Mouse (Mus musculus) heart, adult 2 months (tissue): ENCODE data around the gene Nphp3. TPM values are rescaled to one million over a fixed set of nuclear protein-coding genes. Genes with fewer than 3 reads are reported as not detected.

Source experiments
- DNase-seq, 2 experiments: peaks; one replicate each; pipeline ENCODE4 v3.0.0; 2021
- H3K27ac ChIP-seq: fragments of 200-600 bp; 2 replicates; pipeline ENCODE4 v1.8.1; 2022
- H3K27me3 ChIP-seq: fragments of 200-500 bp; 2 replicates; pipeline ENCODE4 v1.6.1; 2012; ENCODE audit warnings: mild to moderate bottlenecking, low read length, inconsistent platforms, mixed read lengths; ENCODE audit not compliant: control insufficient read depth, insufficient read depth
- H3K36me3 ChIP-seq: fragments of 200-500 bp; 2 replicates; pipeline ENCODE4 v1.6.1; 2012; ENCODE audit warnings: low read length, inconsistent platforms; ENCODE audit not compliant: control insufficient read depth, insufficient read depth
- H3K4me1 ChIP-seq: fragments of 200-500 bp; 2 replicates; pipeline ENCODE4 v1.6.1; 2011; ENCODE audit warnings: low read length; ENCODE audit not compliant: control insufficient read depth, insufficient read depth
- H3K4me3 ChIP-seq: fragments of 200-600 bp; 2 replicates; pipeline ENCODE4 v1.8.1; 2022
- H3K79me2 ChIP-seq: fragments of 200-500 bp; replicated peaks from 2 replicates; pipeline ENCODE4 v1.6.1; 2012; ENCODE audit warnings: mild to moderate bottlenecking, inconsistent platforms, low read length, moderate library complexity, mixed read lengths; ENCODE audit not compliant: control insufficient read depth, insufficient read depth
- H3K9ac ChIP-seq: fragments of 200-500 bp; 2 replicates; pipeline ENCODE4 v1.6.1; 2012; ENCODE audit warnings: low read depth, mild to moderate bottlenecking, control low read depth, inconsistent platforms, low read length, mixed read lengths
- CTCF ChIP-seq: fragments of 200-600 bp; IDR thresholded peaks from 2 replicates; pipeline ENCODE4 v1.8.1; 2022; ENCODE audit warnings: antibody characterized with exemption, mild to moderate bottlenecking, moderate library complexity
- EP300 ChIP-seq: fragments of 200-500 bp; IDR thresholded peaks from 2 replicates; pipeline ENCODE4 v1.6.1; 2011; ENCODE audit warnings: low read depth, low read length, control low read depth; ENCODE audit not compliant: insufficient read depth
- POLR2A ChIP-seq: fragments of 200-500 bp; IDR thresholded peaks from 2 replicates; pipeline ENCODE4 v1.6.1; 2011; ENCODE audit warnings: mild to moderate bottlenecking, low read depth, low read length, control low read depth; ENCODE audit not compliant: insufficient read depth
- WGBS: fragments of 180-500 bp; shearing (Covaris S2); methylation state at CpG from one replicate; pipeline ENCODE4 v1.1.7; 2018; 5-methylcytosine and 5-hydroxymethylcytosine counted together
- intact Hi-C: fragments of 180-260 bp; cut with DNase I; formaldehyde crosslinking; loops from one replicate; pipeline ENCODE4 v1.15.1; 2025
- polyA plus RNA-seq: library from polyadenylated mRNA; depleted of rRNA; stranded (reverse); fragments of >200 nt; gene quantifications from 2 replicates; pipeline ENCODE4 v1.2.3, GENCODE M21; 2012
- total RNA-seq, 2 experiments: library from RNA; stranded (reverse); gene quantifications; 2 replicates each; pipeline ENCODE4 v1.2.3; 2021

Gene Nphp3
- total and polyA plus RNA-seq, 3 experiments, result 2.4 to 4.9 (median 2.5) TPM

GRCm38 (mm10) chr9:104051028-104051427, 48.7 kb downstream of the Nphp3 start:
- Histone ChIP-seq H3K9ac (no peak overlapping the region), H3K4me3 (no peak overlapping the region), H3K36me3 (no peaks in the 10 kb centered on the region; the same call in 1 of the 2 replicates), H3K79me2 (no peaks in the 10 kb centered on the region), H3K4me1 (no peaks in the 10 kb centered on the region), H3K27me3 (no peaks in the 10 kb centered on the region), H3K27ac (no peak overlapping the region)
- no peak for TF ChIP-seq CTCF
- TF ChIP-seq POLR2A, result no peak
- no peak for TF ChIP-seq EP300
- intact Hi-C loops, result no loop called here
- 93% methylated on average over 6 of the region's 6 CpGs for WGBS
- no peak for DNase-seq

DNA sequence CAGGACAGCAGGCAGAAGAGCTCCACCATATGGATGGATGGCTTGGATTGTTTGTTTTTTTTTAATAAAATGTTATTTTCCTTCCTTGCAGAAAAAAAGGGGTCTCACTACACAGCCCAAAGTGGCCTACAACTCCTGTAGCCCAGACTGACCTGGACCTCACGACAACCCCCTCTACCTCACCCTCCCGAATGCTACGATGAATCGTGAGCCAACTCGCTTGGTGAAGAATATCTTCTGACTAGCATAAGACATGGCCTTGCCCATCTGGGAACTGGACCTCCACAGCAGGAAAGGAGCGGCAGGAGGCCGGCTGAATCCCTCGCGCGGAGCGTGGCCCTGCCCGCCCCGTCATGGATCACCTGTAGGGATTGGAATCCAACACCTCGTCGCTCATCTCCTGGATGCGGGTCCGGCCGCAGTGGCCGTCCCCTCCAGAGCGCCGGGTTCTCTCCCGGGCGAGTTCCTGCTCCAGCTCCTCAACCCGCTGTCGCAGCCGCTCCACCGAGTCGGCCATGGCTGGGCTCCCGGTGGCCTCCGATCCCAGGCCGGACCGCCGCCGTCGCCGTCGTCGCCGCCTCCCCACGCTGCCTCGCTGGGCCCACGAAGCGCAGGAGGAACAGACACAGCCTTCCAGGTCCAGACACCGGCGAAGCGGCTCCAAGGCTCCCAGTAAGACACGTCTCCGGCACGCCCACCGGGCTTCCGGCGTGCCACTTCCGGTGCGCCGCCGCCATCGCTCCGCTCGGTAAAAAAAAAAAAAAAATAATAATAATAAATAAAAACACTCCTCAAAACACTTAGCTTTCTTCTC, 60.3 kb downstream of the Nphp3 start, which contains the start of gene Uba5:
Uba5 (minus strand) TSS at position 705 of the 814 bp plus-strand sequence.
- intact Hi-C loops, result loop anchor here (2.0 to 5.0 kb wide), 2 partner anchors 60 to 1332 kb away; partner anchors contain the start of genes Aste1, Nek11 and Nphp3
- peak within 1 kb of the TSS; percentile 87 for H3K9ac ChIP-seq
- H3K79me2 ChIP-seq, result peaks cover 9% of the 10 kb centered on the region
- no peaks in the 10 kb centered on the region for H3K27me3 ChIP-seq
- H3K27ac ChIP-seq, result peak within 1 kb of the TSS; percentile 95
- no peaks in the 10 kb centered on the region for H3K36me3 ChIP-seq
- DNase-seq, result peak; percentile 82 to 83
- 0% methylated on average over 59 of the region's 59 CpGs for WGBS
- peaks cover 3% of the 10 kb centered on the region for H3K4me1 ChIP-seq
- TF ChIP-seq POLR2A (peak; percentile 7; the same call in 1 of the 2 replicates), EP300 (no peak)
- H3K4me3 ChIP-seq, result peak within 1 kb of the TSS; percentile 100

- WGBS, result under 1% methylated on average over 30 of the region's 30 CpGs
- H3K27ac ChIP-seq, result peak within 1 kb of the TSS; percentile 95
- H3K4me1 ChIP-seq, result peaks cover 3% of the 10 kb centered on the region
- DNase-seq, result peak; percentile 90
- H3K9ac ChIP-seq, result peak within 1 kb of the TSS; percentile 87
- intact Hi-C loops, result loop anchor here (2.0 to 5.0 kb wide), 2 partner anchors 61 to 1331 kb away; partner anchors contain the start of genes Aste1, Nek11 and Nphp3
- H3K79me2 ChIP-seq, result peaks cover 8% of the 10 kb centered on the region; the same call in 1 of the 2 replicates
- H3K4me3 ChIP-seq, result peak within 1 kb of the TSS; percentile 100
- no peaks in the 10 kb centered on the region for H3K36me3 ChIP-seq
- no peaks in the 10 kb centered on the region for H3K27me3 ChIP-seq
- peak; percentile 49; the same call in 1 of the 2 replicates for TF ChIP-seq EP300
- peak; percentile 85 for TF ChIP-seq POLR2A
- no peak for TF ChIP-seq CTCF
These were observed 61.1 kb downstream of the Nphp3 start, which contains the start of gene Acad11 for GRCm38 (mm10) chr9:104063244-104063961. Gene Acad11 (plus strand): TSS chr9:104063377.

DNA sequence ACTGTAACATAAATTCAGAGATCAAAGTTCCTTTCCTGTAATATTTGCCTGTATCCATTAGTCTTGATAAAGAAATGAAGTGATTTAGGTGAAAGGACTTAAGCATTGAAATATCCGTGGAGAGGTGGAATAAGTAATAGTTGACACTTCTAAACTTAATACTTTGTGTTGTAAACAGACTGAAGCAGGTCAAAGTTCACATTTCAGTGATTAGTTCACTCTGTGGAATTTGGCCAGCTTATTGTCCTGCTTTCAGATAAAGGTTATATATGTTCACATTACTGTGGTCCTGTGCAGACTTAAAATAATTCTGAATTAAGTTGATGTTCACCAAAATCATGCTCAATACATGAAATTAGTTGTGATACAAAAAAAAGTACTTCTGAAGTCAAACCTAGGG, 62.2 kb downstream of the Nphp3 start:
- no peak overlapping the region for H3K9ac ChIP-seq
- no peak for DNase-seq
- 24% methylated on average over 1 of the region's 1 CpGs for whole genome bisulfite sequencing
- no peak overlapping the region for H3K4me3 ChIP-seq
- H3K27ac ChIP-seq, result no peak overlapping the region; the same call in 1 of the 2 replicates
- intact Hi-C loops, result loop anchor here (5.0 kb wide), 1 partner anchor 62 kb away; the partner anchor contains the start of gene Nphp3
- peaks cover 8% of the 10 kb centered on the region; the same call in 1 of the 2 replicates for H3K79me2 ChIP-seq
- TF ChIP-seq CTCF, result no peak
- no peak for TF ChIP-seq EP300
- TF ChIP-seq POLR2A, result no peak
- H3K27me3 ChIP-seq, result no peaks in the 10 kb centered on the region
- H3K4me1 ChIP-seq, result peaks cover 3% of the 10 kb centered on the region
- H3K36me3 ChIP-seq, result no peaks in the 10 kb centered on the region

GRCm38 (mm10) chr9:104070241-104070640, 67.9 kb downstream of the Nphp3 start:
- no peaks in the 10 kb centered on the region for H3K79me2 ChIP-seq
- H3K36me3 ChIP-seq, result no peaks in the 10 kb centered on the region
- no peak overlapping the region for H3K27ac ChIP-seq
- H3K27me3 ChIP-seq, result no peaks in the 10 kb centered on the region
- H3K4me1 ChIP-seq, result no peaks in the 10 kb centered on the region
- DNase-seq, result no peak
- no peak overlapping the region for H3K4me3 ChIP-seq
- no peak overlapping the region for H3K9ac ChIP-seq
- TF ChIP-seq EP300 (no peak), POLR2A (no peak), CTCF (no peak)
- intact Hi-C loops, result loop anchor here (10.0 kb wide), 1 partner anchor 585 kb away; the partner anchor contains the start of gene Bfsp2
- 34% methylated on average over 4 of the region's 4 CpGs for WGBS
